ENCODE assay signal across 10 mouse cellular contexts in genomic region chr1:193625101-193625956, GRCm38 (mm10).
DNase-seq lines count a peak whose midpoint lies in the region; ATAC-seq and TF ChIP-seq lines count a peak whose summit lies in the region.
"Had no signal": no experiment of that assay in that cellular context is flagged by ENCODE, and none has a peak within 500 bp of the region (broad histone marks: within the 10 kb centered on the region; RNA-seq: fewer than 3 reads in every experiment).

No protein-coding gene starts in this region.

- peak; percentile 53 for DNase-seq in kidney, adult 11 months
- no peak for DNase-seq in kidney, postnatal 4 days
- peak; percentile 67 for DNase-seq in adrenal gland, postnatal 14 days
- peak; percentile 12 for DNase-seq in gastrocnemius, postnatal 14 days
- DNase-seq: lung, adult 18-20 months had no signal

- peaks cover 12% of the 10 kb centered on the region for H3K4me1 ChIP-seq in hindbrain, embryonic 12.5 days

- H3K9ac ChIP-seq in hindbrain, embryonic 12.5 days: no peak overlapping the region
- H3K9ac ChIP-seq: forebrain, embryonic 15.5 days had no signal

- H3K27me3 ChIP-seq in myocyte (ENCODE audit: control insufficient read depth, insufficient read depth, insufficient read length): no peaks in the 10 kb centered on the region
- H3K27me3 ChIP-seq in hindbrain, embryonic 12.5 days: no peaks in the 10 kb centered on the region
- H3K27me3 ChIP-seq: forebrain, embryonic 15.5 days had no signal

- peak overlapping the region; percentile 18 for H3K4me2 ChIP-seq in myocyte (ENCODE audit: low read depth)
- H3K4me2 ChIP-seq in hindbrain, embryonic 12.5 days (replicated peaks): no peak overlapping the region
- H3K4me2 ChIP-seq: forebrain, embryonic 15.5 days had no signal

- no peak overlapping the region for H3K4me3 ChIP-seq in myocyte
- H3K4me3 ChIP-seq in hindbrain, embryonic 12.5 days: no peak overlapping the region
- H3K4me3 ChIP-seq: forebrain, embryonic 15.5 days had no signal

- no peaks in the 10 kb centered on the region for H3K36me3 ChIP-seq in myocyte (ENCODE audit: control insufficient read depth, insufficient read depth)
- H3K36me3 ChIP-seq in hindbrain, embryonic 12.5 days: no peaks in the 10 kb centered on the region
- H3K36me3 ChIP-seq: forebrain, embryonic 15.5 days had no signal

- intact Hi-C loops in gastrocnemius, postnatal 14 days (cut with DNase I; ENCODE audit: low total_unique reads): no loop called here

- no peak overlapping the region for H3ac ChIP-seq in myocyte (ENCODE audit: control insufficient read depth, insufficient read length)

- no peaks in the 10 kb centered on the region for H3K9me3 ChIP-seq in hindbrain, embryonic 12.5 days (replicated peaks)
- H3K9me3 ChIP-seq: forebrain, embryonic 15.5 days had no signal

- no peak overlapping the region for H3K27ac ChIP-seq in hindbrain, embryonic 12.5 days
- H3K27ac ChIP-seq: forebrain, embryonic 15.5 days had no signal

- 41% methylated on average over 9 of the region's 9 CpGs for WGBS in hindbrain, embryonic 12.5 days

- H3K79me2 ChIP-seq in myocyte (ENCODE audit: control insufficient read depth, insufficient read depth): no peaks in the 10 kb centered on the region

- no peak for TF ChIP-seq POLR2A in myocyte (IDR thresholded peaks at IDR 0.05; ENCODE audit: insufficient read length, low read depth)

- ATAC-seq in monocyte, adult 5-6 weeks (replicated peaks; ENCODE audit: insufficient number of reproducible peaks, low FRiP score, low TSS enrichment, poor library complexity, severe bottlenecking): no peak
- ATAC-seq in hindbrain, embryonic 12.5 days (ENCODE audit: low FRiP score): no peak
- no peak for ATAC-seq in inflammation-experienced regulatory T-cells, adult 6 months
- ATAC-seq: forebrain, embryonic 15.5 days had no signal

TF ChIP-seq in myocyte, 11 proteins besides CTCF, POLR2A, EP300 and RAD21:
- no peak for TF ChIP-seq USF1 (IDR thresholded peaks at IDR 0.05; ENCODE audit: low read depth)
- no peak for TF ChIP-seq SRF (IDR thresholded peaks at IDR 0.05; ENCODE audit: control insufficient read depth, insufficient read length, low read depth)
- TF ChIP-seq REST (IDR thresholded peaks at IDR 0.05; ENCODE audit: insufficient read depth, insufficient read length): no peak
- TF ChIP-seq POLR2AphosphoS2 (IDR thresholded peaks at IDR 0.05; ENCODE audit: insufficient read length, low read depth): no peak
- TF ChIP-seq E2F4 (IDR thresholded peaks at IDR 0.05; ENCODE audit: insufficient read depth): no peak
- TF ChIP-seq MYOG (IDR thresholded peaks at IDR 0.05; ENCODE audit: control insufficient read depth in 1 of 3, insufficient read depth in 1 of 3, insufficient read length in 2 of 3, low read depth in 2 of 3): no peak
- no peak for TF ChIP-seq TCF12 (IDR thresholded peaks at IDR 0.05; ENCODE audit: insufficient read depth, poor library complexity, severe bottlenecking)
- no peak for TF ChIP-seq MYOD1 (IDR thresholded peaks at IDR 0.05; ENCODE audit: control insufficient read depth in 1 of 3, insufficient read length in 2 of 3, low read depth in 2 of 3)
- TF ChIP-seq MAX (IDR thresholded peaks at IDR 0.05; ENCODE audit: low read depth): no peak
TF ChIP-seq in myocyte: peak in this region for 0.

Comparison
In these comparisons a context has a peak if more than half of its experiments do, and no peak if none do; other contexts are left out.
1. DNase-seq: peak in kidney, adult 11 months (single experiment), adrenal gland, postnatal 14 days (single experiment) and gastrocnemius, postnatal 14 days (single experiment); none in kidney, postnatal 4 days (0 of 2).